Mouse (Mus musculus) lung, postnatal 25 days (tissue): ENCODE results near the gene Snx18.

ENCODE experiments used
- DNase-seq: peaks from one replicate; pipeline ENCODE4 v3.0.0; 2022; ENCODE audit warnings: low spot score

The Snx18 gene

GRCm38 (mm10) chr13:113597616-113598015 lies 20.7 kb downstream of the Snx18 start:
- DNase-seq: no peak

- DNase-seq: peak; percentile 60
Observed at GRCm38 (mm10) chr13:113596821-113597541, 21.4 kb downstream of the Snx18 start.

- no peak for DNase-seq
Observed at GRCm38 (mm10) chr13:113595987-113596386, 22.4 kb downstream of the Snx18 start.

- no peak for DNase-seq
Observed at GRCm38 (mm10) chr13:113595219-113595618, 23.1 kb downstream of the Snx18 start.

GRCm38 (mm10) chr13:113594361-113594760 lies 24.0 kb downstream of the Snx18 start:
- DNase-seq: no peak

GRCm38 (mm10) chr13:113593711-113594110 lies 24.7 kb downstream of the Snx18 start:
- no peak for DNase-seq

- no peak for DNase-seq
Observed at GRCm38 (mm10) chr13:113592703-113593200, 25.6 kb downstream of the Snx18 start.

- DNase-seq: no peak
Observed at GRCm38 (mm10) chr13:113591336-113591735, 27.0 kb downstream of the Snx18 start.

- DNase-seq: no peak
Observed at GRCm38 (mm10) chr13:113590216-113590615, 28.1 kb downstream of the Snx18 start.

- peak; percentile 60 for DNase-seq
Observed at GRCm38 (mm10) chr13:113589499-113589898, 28.9 kb downstream of the Snx18 start.

- DNase-seq: no peak
Observed at GRCm38 (mm10) chr13:113587200-113587936, 31.0 kb downstream of the Snx18 start.

- DNase-seq: no peak
Observed at GRCm38 (mm10) chr13:113585606-113586005, 32.8 kb downstream of the Snx18 start.

- DNase-seq: no peak
Observed at GRCm38 (mm10) chr13:113584431-113584830, 33.9 kb downstream of the Snx18 start.

- peak; percentile 54 for DNase-seq
Observed at GRCm38 (mm10) chr13:113583563-113583962, 34.8 kb downstream of the Snx18 start.

- DNase-seq: no peak
Observed at GRCm38 (mm10) chr13:113582024-113582423, 36.3 kb downstream of the Snx18 start.

- DNase-seq: no peak
Observed at GRCm38 (mm10) chr13:113581436-113581835, 36.9 kb downstream of the Snx18 start.

- DNase-seq: no peak
Observed at GRCm38 (mm10) chr13:113580400-113580790, 38.0 kb downstream of the Snx18 start.

GRCm38 (mm10) chr13:113579788-113580399 lies 38.5 kb downstream of the Snx18 start:
- DNase-seq: no peak

GRCm38 (mm10) chr13:113574232-113574631 lies 44.1 kb downstream of the Snx18 start:
- DNase-seq: no peak

GRCm38 (mm10) chr13:113573377-113573776 lies 45.0 kb downstream of the Snx18 start:
- no peak for DNase-seq

- DNase-seq: no peak
Observed at GRCm38 (mm10) chr13:113572046-113572686, 46.2 kb downstream of the Snx18 start.

GRCm38 (mm10) chr13:113569526-113569925 lies 48.8 kb downstream of the Snx18 start:
- no peak for DNase-seq
